Mouse (Mus musculus): ENCODE data around the gene Kcnk18. TPM values are rescaled to one million over a fixed set of nuclear protein-coding genes. Genes with fewer than 3 reads are reported as not detected.

Kcnk18 gene
- polyA plus RNA-seq, 1 experiment, result not detected

- Histone ChIP-seq H3K79me3 (ENCODE audit: low read depth) (no peaks in the 10 kb centered on the region), H3ac (ENCODE audit: control insufficient read depth, insufficient read length, low read depth) (no peak overlapping the region), H3K27me3 (ENCODE audit: control insufficient read depth, insufficient read depth, insufficient read length) (no peaks in the 10 kb centered on the region), H3K79me2 (ENCODE audit: control insufficient read depth, insufficient read depth) (no peaks in the 10 kb centered on the region), H3K4me3 (ENCODE audit: insufficient read depth, poor library complexity, severe bottlenecking) (no peak overlapping the region), H3K36me3 (ENCODE audit: control insufficient read depth, insufficient read depth) (no peaks in the 10 kb centered on the region)
- TF ChIP-seq CTCF (IDR thresholded peaks at IDR 0.05; ENCODE audit: control insufficient read depth, insufficient read depth, insufficient read length), result no peak
- TF ChIP-seq MAX (IDR thresholded peaks at IDR 0.05), result no peak
- no peak for TF ChIP-seq FOSL1 (IDR thresholded peaks at IDR 0.05; ENCODE audit: insufficient read depth, low read length, poor library complexity, severe bottlenecking)
- TF ChIP-seq USF1 (IDR thresholded peaks at IDR 0.05; ENCODE audit: low read depth), result no peak
- TF ChIP-seq CEBPB (IDR thresholded peaks at IDR 0.05; ENCODE audit: low read depth), result no peak
- no peak for TF ChIP-seq MYOD1 (IDR thresholded peaks at IDR 0.05; ENCODE audit: control insufficient read depth, insufficient read length, low read depth)
- no peak for TF ChIP-seq MYOG (IDR thresholded peaks at IDR 0.05; ENCODE audit: control insufficient read depth, extremely low read depth, insufficient read length)
Observed at GRCm38 (mm10) chr19:59232786-59233185, 13.8 kb downstream of the Kcnk18 start.

- Histone ChIP-seq H3K27me3 (ENCODE audit: control insufficient read depth, insufficient read depth, insufficient read length) (peaks cover 2% of the 10 kb centered on the region), H3K79me3 (ENCODE audit: low read depth) (no peaks in the 10 kb centered on the region), H3ac (ENCODE audit: control insufficient read depth, insufficient read length, low read depth) (no peak overlapping the region), H3K36me3 (ENCODE audit: control insufficient read depth, insufficient read depth) (no peaks in the 10 kb centered on the region), H3K79me2 (ENCODE audit: control insufficient read depth, insufficient read depth) (no peaks in the 10 kb centered on the region), H3K4me3 (ENCODE audit: insufficient read depth, poor library complexity, severe bottlenecking) (no peak overlapping the region)
- TF ChIP-seq MAX (IDR thresholded peaks at IDR 0.05), result no peak
Observed at GRCm38 (mm10) chr19:59235001-59235400, 16.0 kb downstream of the Kcnk18 start.

GRCm38 (mm10) chr19:59236046-59236445, 17.0 kb downstream of the Kcnk18 start:
- H3K4me3 ChIP-seq (ENCODE audit: insufficient read depth, poor library complexity, severe bottlenecking), result no peak overlapping the region
- no peaks in the 10 kb centered on the region for H3K79me2 ChIP-seq (ENCODE audit: control insufficient read depth, insufficient read depth)
- no peaks in the 10 kb centered on the region for H3K36me3 ChIP-seq (ENCODE audit: control insufficient read depth, insufficient read depth)
- no peaks in the 10 kb centered on the region for H3K79me3 ChIP-seq (ENCODE audit: low read depth)
- peaks cover 11% of the 10 kb centered on the region for H3K27me3 ChIP-seq (ENCODE audit: control insufficient read depth, insufficient read depth, insufficient read length)
- TF ChIP-seq MAX (IDR thresholded peaks at IDR 0.05) (no peak), MYOD1 (IDR thresholded peaks at IDR 0.05; ENCODE audit: control insufficient read depth, insufficient read length, low read depth) (no peak), USF1 (IDR thresholded peaks at IDR 0.05; ENCODE audit: low read depth) (no peak), CEBPB (IDR thresholded peaks at IDR 0.05; ENCODE audit: low read depth) (no peak), CTCF (IDR thresholded peaks at IDR 0.05; ENCODE audit: control insufficient read depth, insufficient read depth, insufficient read length) (no peak), FOSL1 (IDR thresholded peaks at IDR 0.05; ENCODE audit: insufficient read depth, low read length, poor library complexity, severe bottlenecking) (no peak), MYOG (IDR thresholded peaks at IDR 0.05; ENCODE audit: control insufficient read depth, extremely low read depth, insufficient read length) (no peak)
- no peak overlapping the region for H3ac ChIP-seq (ENCODE audit: control insufficient read depth, insufficient read length, low read depth)

- H3K4me3 ChIP-seq (ENCODE audit: insufficient read depth, poor library complexity, severe bottlenecking), result no peak overlapping the region
- H3K27me3 ChIP-seq (ENCODE audit: control insufficient read depth, insufficient read depth, insufficient read length), result peaks cover 16% of the 10 kb centered on the region
- H3K79me2 ChIP-seq (ENCODE audit: control insufficient read depth, insufficient read depth), result no peaks in the 10 kb centered on the region
- TF ChIP-seq CEBPB (IDR thresholded peaks at IDR 0.05; ENCODE audit: low read depth) (no peak), USF1 (IDR thresholded peaks at IDR 0.05; ENCODE audit: low read depth) (no peak), MYOD1 (IDR thresholded peaks at IDR 0.05; ENCODE audit: control insufficient read depth, insufficient read length, low read depth) (no peak), CTCF (IDR thresholded peaks at IDR 0.05; ENCODE audit: control insufficient read depth, insufficient read depth, insufficient read length) (no peak), MYOG (IDR thresholded peaks at IDR 0.05; ENCODE audit: control insufficient read depth, extremely low read depth, insufficient read length) (no peak), MAX (IDR thresholded peaks at IDR 0.05) (no peak), FOSL1 (IDR thresholded peaks at IDR 0.05; ENCODE audit: insufficient read depth, low read length, poor library complexity, severe bottlenecking) (no peak)
- H3K79me3 ChIP-seq (ENCODE audit: low read depth), result no peaks in the 10 kb centered on the region
- H3K36me3 ChIP-seq (ENCODE audit: control insufficient read depth, insufficient read depth), result no peaks in the 10 kb centered on the region
- H3ac ChIP-seq (ENCODE audit: control insufficient read depth, insufficient read length, low read depth), result no peak overlapping the region
Observed at GRCm38 (mm10) chr19:59238630-59239029, 19.6 kb downstream of the Kcnk18 start.

- Histone ChIP-seq H3K27me3 (ENCODE audit: control insufficient read depth, insufficient read depth, insufficient read length) (peaks cover 16% of the 10 kb centered on the region), H3K4me3 (ENCODE audit: insufficient read depth, poor library complexity, severe bottlenecking) (no peak overlapping the region), H3ac (ENCODE audit: control insufficient read depth, insufficient read length, low read depth) (no peak overlapping the region), H3K36me3 (ENCODE audit: control insufficient read depth, insufficient read depth) (no peaks in the 10 kb centered on the region), H3K79me2 (ENCODE audit: control insufficient read depth, insufficient read depth) (no peaks in the 10 kb centered on the region), H3K79me3 (ENCODE audit: low read depth) (no peaks in the 10 kb centered on the region)
- TF ChIP-seq MYOD1 (IDR thresholded peaks at IDR 0.05; ENCODE audit: control insufficient read depth, insufficient read length, low read depth), result no peak
- TF ChIP-seq CTCF (IDR thresholded peaks at IDR 0.05; ENCODE audit: control insufficient read depth, insufficient read depth, insufficient read length), result peak; percentile 100
Observed at GRCm38 (mm10) chr19:59239124-59239817, 20.3 kb downstream of the Kcnk18 start.

- no peak overlapping the region for H3ac ChIP-seq (ENCODE audit: control insufficient read depth, insufficient read length, low read depth)
- no peaks in the 10 kb centered on the region for H3K79me2 ChIP-seq (ENCODE audit: control insufficient read depth, insufficient read depth)
- no peaks in the 10 kb centered on the region for H3K36me3 ChIP-seq (ENCODE audit: control insufficient read depth, insufficient read depth)
- H3K4me3 ChIP-seq (ENCODE audit: insufficient read depth, poor library complexity, severe bottlenecking), result no peak overlapping the region
- H3K79me3 ChIP-seq (ENCODE audit: low read depth), result no peaks in the 10 kb centered on the region
- peaks cover 16% of the 10 kb centered on the region for H3K27me3 ChIP-seq (ENCODE audit: control insufficient read depth, insufficient read depth, insufficient read length)
- TF ChIP-seq CTCF (IDR thresholded peaks at IDR 0.05; ENCODE audit: control insufficient read depth, insufficient read depth, insufficient read length) (no peak), USF1 (IDR thresholded peaks at IDR 0.05; ENCODE audit: low read depth) (no peak), MYOG (IDR thresholded peaks at IDR 0.05; ENCODE audit: control insufficient read depth, extremely low read depth, insufficient read length) (no peak), MYOD1 (IDR thresholded peaks at IDR 0.05; ENCODE audit: control insufficient read depth, insufficient read length, low read depth) (no peak)
Observed at GRCm38 (mm10) chr19:59241987-59242386, 23.0 kb downstream of the Kcnk18 start.
